Mouse (Mus musculus) thymus, postnatal 4 days (tissue): ENCODE results near the gene Gm38392.
A peak's percentile ranks its signal among the peaks of the same experiment; 100 is the strongest.

Experiments used
- DNase-seq: peaks from one replicate; pipeline ENCODE4 v3.0.0; 2021

Gene Gm38392

GRCm38 (mm10) chr3:88214197-88214938, 72.6 kb downstream of the Gm38392 start:
- DNase-seq: no peak

- DNase-seq: no peak
Measured at GRCm38 (mm10) chr3:88213019-88213418, 74.0 kb downstream of the Gm38392 start.

DNA sequence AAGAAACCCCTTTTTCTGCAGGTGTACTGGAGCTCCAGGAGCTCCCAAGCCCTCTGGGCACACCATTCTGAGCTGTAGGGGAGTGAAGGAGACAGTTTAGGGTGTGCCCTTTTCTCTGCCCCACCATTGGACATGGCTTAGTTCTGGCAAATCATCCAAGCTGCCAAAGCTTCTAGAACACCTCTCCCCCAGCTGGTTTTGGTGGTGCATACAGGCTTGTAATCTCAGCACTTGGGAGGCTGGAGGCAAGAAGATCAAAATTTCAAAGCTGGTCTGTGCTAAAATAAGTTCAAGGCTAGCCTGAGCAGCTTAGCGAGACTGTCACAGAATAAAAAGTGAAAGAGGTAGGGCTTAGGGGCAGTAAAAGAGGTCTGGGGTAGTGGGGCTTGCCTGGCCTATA, 74.7 kb downstream of the Gm38392 start:
- no peak for DNase-seq

DNA sequence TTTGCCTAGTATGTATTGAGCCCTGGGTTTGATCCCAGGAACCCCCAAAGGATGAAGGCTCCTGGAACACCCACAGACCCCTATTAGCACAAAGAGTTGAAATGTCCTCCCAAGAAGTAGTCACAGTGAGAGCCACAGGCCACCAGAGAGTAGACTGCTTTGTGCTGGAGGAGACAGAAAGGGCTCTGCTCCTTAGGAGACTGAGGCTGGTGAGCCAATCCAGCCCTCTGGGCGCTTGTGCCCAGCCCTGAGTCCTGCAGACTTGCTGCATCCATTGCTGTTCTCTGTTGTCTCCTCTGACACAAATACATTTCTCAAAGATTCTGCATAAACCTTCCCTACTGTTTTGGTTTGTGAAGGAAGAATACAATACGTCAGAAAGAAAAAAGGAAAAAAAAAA, 76.1 kb downstream of the Gm38392 start:
- no peak for DNase-seq

DNA sequence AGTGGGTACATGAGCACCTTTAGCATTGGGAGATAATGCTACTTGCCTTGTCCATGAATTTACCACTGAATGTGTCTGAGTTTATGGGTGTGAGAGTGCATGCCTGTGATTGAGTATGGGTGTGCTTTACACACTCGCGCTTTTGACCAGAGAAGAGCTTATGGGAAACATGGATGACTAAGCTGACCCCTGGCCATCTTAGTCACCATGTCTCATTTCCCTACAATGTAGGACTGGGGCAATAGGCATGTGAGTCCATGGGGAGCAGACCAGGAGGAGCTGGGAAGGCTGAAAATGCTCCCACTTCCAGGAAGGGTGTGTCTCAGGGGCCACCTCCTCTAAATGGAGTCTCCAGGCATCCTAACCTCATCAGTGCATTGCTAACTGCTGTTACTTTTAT, 76.9 kb downstream of the Gm38392 start:
- no peak for DNase-seq

- no peak for DNase-seq
Measured at GRCm38 (mm10) chr3:88209306-88209705, 77.7 kb downstream of the Gm38392 start.

GRCm38 (mm10) chr3:88208226-88208720, 78.7 kb downstream of the Gm38392 start:
- DNase-seq: no peak

DNA sequence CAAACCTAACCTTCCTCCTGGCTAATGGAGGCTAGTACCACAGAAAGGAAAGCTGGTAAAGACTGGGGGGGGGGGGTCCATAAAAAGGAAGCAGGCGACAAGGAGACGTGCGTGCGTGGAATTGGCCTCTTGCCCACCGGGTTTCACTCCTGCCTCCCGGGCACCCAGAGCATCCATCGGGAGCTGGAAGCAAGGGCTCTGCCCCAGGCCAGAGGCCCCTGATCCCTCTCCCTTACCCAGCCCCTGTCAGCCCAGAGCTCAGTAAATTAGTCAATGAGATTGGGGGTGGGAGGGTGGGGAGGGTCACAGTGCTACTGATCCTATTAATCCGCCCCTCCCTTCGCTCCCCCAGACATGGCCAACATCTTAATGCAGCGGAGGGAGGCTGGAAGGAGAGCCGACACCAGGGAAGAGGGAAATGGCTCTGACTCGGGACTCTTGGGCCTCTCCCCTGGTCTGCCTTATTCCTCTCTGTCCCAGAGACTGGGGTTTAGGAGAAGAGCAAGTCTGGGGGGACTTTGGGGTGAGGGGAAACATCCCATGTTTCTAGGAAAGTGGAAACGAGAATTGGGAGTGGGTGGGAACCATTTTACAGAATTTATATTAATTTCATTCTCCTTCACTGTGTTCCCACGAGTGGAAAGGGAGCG, 79.4 kb downstream of the Gm38392 start:
- DNase-seq: no peak

DNA sequence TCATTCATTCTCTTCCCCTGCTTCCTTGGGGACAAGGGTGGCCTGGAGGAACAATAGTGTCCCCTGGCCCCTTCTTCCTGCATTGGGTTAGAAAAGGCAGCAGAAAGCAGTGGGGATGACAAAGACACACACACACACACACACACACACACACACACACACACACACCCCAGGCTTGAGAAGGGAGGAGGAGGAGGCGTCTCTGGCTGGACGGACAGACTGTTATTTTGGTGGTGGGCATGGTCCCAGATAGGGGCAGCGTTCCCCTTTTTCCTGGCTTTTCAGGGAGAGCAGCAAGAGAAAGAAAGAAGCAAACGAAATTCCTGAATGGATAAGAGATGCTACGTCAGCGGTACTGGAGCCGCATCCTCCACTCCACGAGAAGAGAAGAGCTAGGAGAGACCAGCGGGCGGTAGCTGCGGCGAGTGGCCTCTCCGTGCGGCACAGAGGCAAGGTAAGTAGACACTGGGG, 80.1 kb downstream of the Gm38392 start:
- DNase-seq: no peak

- DNase-seq: no peak
Measured at GRCm38 (mm10) chr3:88206500-88206899, 80.5 kb downstream of the Gm38392 start.

GRCm38 (mm10) chr3:88205563-88206491, 81.2 kb downstream of the Gm38392 start:
- DNase-seq: no peak

DNA sequence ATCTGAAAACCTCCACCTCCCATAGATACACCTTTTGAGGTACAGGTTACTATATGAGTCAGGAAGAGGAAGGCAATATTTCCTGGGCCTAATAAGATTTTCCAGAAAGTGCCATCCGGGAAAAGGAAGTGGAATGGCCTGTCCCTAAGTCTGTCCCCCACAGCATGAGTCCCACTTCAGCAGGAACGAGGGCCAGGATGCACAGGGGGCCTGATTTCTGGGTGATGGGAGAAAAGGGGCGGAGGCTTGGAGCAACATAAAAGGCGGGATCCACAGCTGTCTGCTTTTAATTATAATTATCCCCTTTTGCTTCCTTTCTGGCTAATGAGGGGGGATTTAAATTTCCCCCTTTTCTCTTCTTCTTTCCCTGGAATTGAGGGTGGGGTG, 81.8 kb downstream of the Gm38392 start:
- DNase-seq: no peak

DNA sequence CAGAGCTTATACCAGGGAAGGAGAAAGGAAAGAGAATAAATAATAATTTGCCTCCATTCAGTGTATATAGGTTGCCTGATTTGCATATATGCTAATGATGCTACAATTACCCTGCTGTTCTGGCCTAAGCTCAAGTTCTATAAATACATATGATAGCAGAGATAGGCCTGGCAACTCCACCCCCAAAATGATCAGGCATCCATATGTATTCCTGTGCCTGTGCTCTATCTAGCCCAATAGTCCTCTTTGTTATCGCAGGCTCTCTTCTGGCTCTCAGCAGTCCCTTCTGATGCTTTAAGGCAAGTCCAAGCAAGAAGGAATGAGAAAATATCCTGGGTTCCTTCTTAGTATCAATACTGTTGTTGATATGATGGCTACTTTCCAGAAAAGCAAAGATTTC, 82.3 kb downstream of the Gm38392 start:
- DNase-seq: no peak

DNA sequence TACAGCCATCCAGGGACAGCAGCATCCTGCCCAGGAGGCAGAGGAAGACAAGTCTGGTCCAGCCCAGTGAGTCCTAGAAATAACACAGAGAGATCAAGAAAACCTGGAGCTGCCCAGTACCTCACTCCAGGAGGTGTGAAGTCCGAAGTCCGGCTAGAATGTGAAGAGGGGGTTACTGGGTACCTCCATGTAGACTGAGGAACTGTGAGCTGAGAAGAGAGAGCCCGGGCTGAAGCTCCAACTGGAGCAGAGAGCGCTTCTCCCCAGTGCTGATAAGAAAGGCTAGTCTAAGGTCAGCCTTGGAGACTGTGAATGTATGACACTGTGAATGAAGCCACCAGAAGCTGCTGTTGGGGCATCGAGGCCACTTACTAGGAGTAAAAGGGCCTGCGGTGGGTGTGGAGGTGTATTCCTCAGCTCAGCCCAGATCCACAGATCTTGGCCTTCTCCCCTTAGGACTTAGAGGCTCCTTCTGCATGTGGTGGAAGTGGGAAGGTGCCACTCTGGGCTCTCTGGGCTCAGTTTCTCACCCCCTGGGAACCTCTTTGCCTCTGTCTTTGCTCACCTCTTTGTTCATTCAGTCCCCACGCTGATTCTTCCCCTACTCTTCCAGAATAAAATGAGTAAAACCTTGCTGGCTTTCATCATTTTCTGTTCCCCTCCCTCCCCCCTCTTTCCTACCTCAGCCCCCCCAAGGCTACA, 82.9 kb downstream of the Gm38392 start:
- no peak for DNase-seq

DNA sequence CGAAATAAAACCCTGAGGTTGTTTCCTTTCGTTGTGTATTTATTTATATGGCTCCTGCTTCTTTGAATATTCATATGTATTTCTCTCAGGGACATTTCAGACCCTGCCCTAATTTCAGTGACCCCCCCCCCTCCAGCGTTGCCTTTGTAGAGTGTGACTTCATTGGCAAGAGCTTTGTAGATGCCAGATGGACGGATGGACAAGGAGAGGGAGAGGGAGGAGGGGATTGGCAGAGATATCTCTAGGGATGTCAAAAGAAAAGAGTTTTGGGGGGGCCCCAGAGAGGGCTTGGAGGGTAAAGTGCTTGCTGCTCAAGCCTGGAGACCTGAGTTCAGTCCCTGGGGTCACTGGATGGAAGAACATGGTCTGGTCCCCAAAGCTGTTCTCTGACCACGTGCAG, 83.6 kb downstream of the Gm38392 start:
- DNase-seq: no peak

GRCm38 (mm10) chr3:88202986-88203385, 84.0 kb downstream of the Gm38392 start:
- DNase-seq: no peak

GRCm38 (mm10) chr3:88201640-88202039, 85.4 kb downstream of the Gm38392 start:
- no peak for DNase-seq

DNA sequence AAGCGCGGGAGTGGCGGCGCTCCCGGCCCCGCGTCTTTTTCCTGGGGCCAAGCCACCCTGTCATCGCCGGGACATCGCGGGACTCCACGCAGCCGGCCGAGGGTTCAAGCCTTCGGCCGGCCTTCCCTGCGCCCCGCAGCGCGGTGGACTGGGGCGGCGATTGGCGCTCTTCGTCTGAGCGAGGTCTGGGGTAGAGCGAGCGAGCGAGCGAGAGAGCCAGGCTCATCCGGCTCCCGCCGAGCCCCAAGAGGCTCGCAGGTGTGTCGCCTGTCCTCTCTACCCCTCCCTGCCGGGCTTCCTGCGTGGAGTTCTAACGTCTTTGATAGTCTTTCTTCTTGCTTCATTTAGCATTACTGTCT, 86.1 kb downstream of the Gm38392 start:
- DNase-seq: peak; percentile 57

- peak; percentile 27 for DNase-seq
Measured at GRCm38 (mm10) chr3:88200161-88200971, 86.6 kb downstream of the Gm38392 start.

GRCm38 (mm10) chr3:88199541-88200110, 87.4 kb downstream of the Gm38392 start:
- no peak for DNase-seq

DNA sequence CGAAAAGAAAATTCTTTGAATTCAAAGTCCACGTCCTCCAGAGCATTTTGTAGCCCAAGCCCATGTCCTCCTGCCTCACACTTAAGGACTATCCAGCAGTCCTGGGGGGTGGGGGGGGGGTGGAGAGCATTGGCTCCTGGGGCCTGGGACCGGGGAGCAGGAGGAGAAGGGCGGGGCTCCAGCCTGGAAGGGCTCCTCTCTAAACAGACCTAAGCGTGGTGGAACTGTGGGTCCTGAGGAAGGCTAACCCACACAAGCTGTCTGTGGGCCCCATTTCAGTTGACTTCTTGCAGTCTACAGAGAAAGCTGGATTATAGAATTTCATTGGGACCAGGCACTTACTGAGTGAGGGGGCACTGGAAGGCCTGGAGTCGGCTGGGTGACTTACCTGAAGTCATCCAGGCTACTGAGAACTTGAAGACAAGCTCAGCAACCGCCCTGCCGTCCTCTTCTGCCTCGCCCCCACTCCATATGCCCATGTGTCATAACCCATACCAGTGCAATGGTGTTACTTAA, 88.4 kb downstream of the Gm38392 start:
- DNase-seq: no peak
